ENCODE assay signal across 9 mouse cellular contexts in genomic region chr16:43504556-43504955, GRCm38 (mm10).
A peak's percentile ranks its signal among the peaks of the same experiment; 100 is the strongest.
DNase-seq lines count a peak whose midpoint lies in the region; ATAC-seq and TF ChIP-seq lines count a peak whose summit lies in the region.
"Had no signal": no experiment of that assay in that cellular context is flagged by ENCODE, and none has a peak within 500 bp of the region (broad histone marks: within the 10 kb centered on the region; RNA-seq: fewer than 3 reads in every experiment).

No protein-coding gene starts in this region.

- no peak overlapping the region for H3ac ChIP-seq in myocyte (ENCODE audit: control insufficient read depth, insufficient read length)

- H3K4me1 ChIP-seq in kidney, embryonic 15.5 days: peaks cover 39% of the 10 kb centered on the region
- peaks cover 9% of the 10 kb centered on the region; the same call in 1 of the 2 replicates for H3K4me1 ChIP-seq in kidney, adult 2 months (ENCODE audit: control insufficient read depth, insufficient read depth, low read length)
- H3K4me1 ChIP-seq in forebrain, embryonic 11.5 days (replicated peaks; ENCODE audit: control insufficient read depth, insufficient read depth, low read length): peaks cover 14% of the 10 kb centered on the region; the same call in 1 of the 2 replicates
- peaks cover 39% of the 10 kb centered on the region for H3K4me1 ChIP-seq in hindbrain, embryonic 12.5 days

- H3K36me3 ChIP-seq in kidney, embryonic 15.5 days: no peaks in the 10 kb centered on the region
- no peaks in the 10 kb centered on the region for H3K36me3 ChIP-seq in kidney, adult 2 months (ENCODE audit: control insufficient read depth, insufficient read depth, low read length)
- no peaks in the 10 kb centered on the region for H3K36me3 ChIP-seq in forebrain, embryonic 11.5 days (ENCODE audit: control insufficient read depth, insufficient read depth, low read length)
- H3K36me3 ChIP-seq in hindbrain, embryonic 12.5 days: no peaks in the 10 kb centered on the region
- H3K36me3 ChIP-seq in myocyte (ENCODE audit: control insufficient read depth, insufficient read depth): no peaks in the 10 kb centered on the region

- H3K27me3 ChIP-seq in kidney, embryonic 15.5 days: no peaks in the 10 kb centered on the region
- no peaks in the 10 kb centered on the region for H3K27me3 ChIP-seq in kidney, adult 2 months (replicated peaks; ENCODE audit: control insufficient read depth, insufficient read depth, low read length)
- H3K27me3 ChIP-seq in forebrain, embryonic 11.5 days (ENCODE audit: control insufficient read depth, insufficient read depth, low read length): no peaks in the 10 kb centered on the region
- no peaks in the 10 kb centered on the region for H3K27me3 ChIP-seq in hindbrain, embryonic 12.5 days
- no peaks in the 10 kb centered on the region for H3K27me3 ChIP-seq in myocyte (ENCODE audit: control insufficient read depth, insufficient read depth, insufficient read length)

- H3K4me2 ChIP-seq in kidney, embryonic 15.5 days: peak overlapping the region; percentile 81
- peak overlapping the region; percentile 50 for H3K4me2 ChIP-seq in forebrain, embryonic 11.5 days (ENCODE audit: low read depth, low read length, severe bottlenecking)
- peak overlapping the region; percentile 75 for H3K4me2 ChIP-seq in hindbrain, embryonic 12.5 days (replicated peaks)
- H3K4me2 ChIP-seq in myocyte (ENCODE audit: low read depth): peak overlapping the region; percentile 94

- no peak for TF ChIP-seq CTCF in kidney, adult 2 months (conservative IDR thresholded peaks at IDR 0.05; ENCODE audit: insufficient read depth, insufficient read length, low read depth, low read length)

- no peak for TF ChIP-seq POLR2A in kidney, adult 2 months (IDR thresholded peaks at IDR 0.05; ENCODE audit: low read depth, low read length)
- no peak for TF ChIP-seq POLR2A in myocyte (IDR thresholded peaks at IDR 0.05; ENCODE audit: insufficient read length, low read depth)

- H3K9ac ChIP-seq in kidney, embryonic 15.5 days: no peak overlapping the region
- H3K9ac ChIP-seq in forebrain, embryonic 11.5 days (ENCODE audit: low read length): peak overlapping the region; percentile 92
- peak overlapping the region; percentile 78 for H3K9ac ChIP-seq in hindbrain, embryonic 12.5 days

- no peaks in the 10 kb centered on the region for H3K9me3 ChIP-seq in kidney, embryonic 15.5 days (replicated peaks)
- no peaks in the 10 kb centered on the region for H3K9me3 ChIP-seq in forebrain, embryonic 11.5 days (ENCODE audit: control insufficient read depth, low read length)
- no peaks in the 10 kb centered on the region for H3K9me3 ChIP-seq in hindbrain, embryonic 12.5 days (replicated peaks)

- DNase-seq in kidney, adult 2 months: no peak
- DNase-seq in forebrain, embryonic 11.5 days (ENCODE audit: low spot score): no peak
- no peak for DNase-seq in retina, embryonic 14.5 days (ENCODE audit: low spot score)
- DNase-seq in cerebellum, adult 9-11 months: no peak
- DNase-seq: kidney, adult 18-20 months; thymus, postnatal 4 days had no signal

- WGBS in kidney, embryonic 15.5 days: 60% methylated on average over 1 of the region's 1 CpGs
- 85% methylated on average over 1 of the region's 1 CpGs for WGBS in kidney, adult 2 months
- WGBS in forebrain, embryonic 11.5 days: 19% methylated on average over 1 of the region's 1 CpGs
- 16% methylated on average over 1 of the region's 1 CpGs for WGBS in hindbrain, embryonic 12.5 days

- peaks cover 30% of the 10 kb centered on the region for H3K79me2 ChIP-seq in myocyte (ENCODE audit: control insufficient read depth, insufficient read depth)

- peak overlapping the region; percentile 58; the same call in 1 of the 2 replicates for H3K27ac ChIP-seq in kidney, embryonic 15.5 days
- H3K27ac ChIP-seq in kidney, adult 2 months (ENCODE audit: insufficient read depth, low read depth, low read length): no peak overlapping the region
- peak overlapping the region; percentile 95; the same call in 1 of the 2 replicates for H3K27ac ChIP-seq in forebrain, embryonic 11.5 days (ENCODE audit: low read depth, low read length)
- peak overlapping the region; percentile 98 for H3K27ac ChIP-seq in hindbrain, embryonic 12.5 days

- no peak for ATAC-seq in kidney, embryonic 15.5 days (replicated peaks; ENCODE audit: low FRiP score)
- no peak for ATAC-seq in forebrain, embryonic 11.5 days (replicated peaks; ENCODE audit: low FRiP score)
- ATAC-seq in hindbrain, embryonic 12.5 days (ENCODE audit: low FRiP score): no peak

- peak overlapping the region; percentile 44 for H3K4me3 ChIP-seq in kidney, embryonic 15.5 days (replicated peaks)
- no peak overlapping the region for H3K4me3 ChIP-seq in kidney, adult 2 months (ENCODE audit: insufficient read depth, low read depth, low read length)
- peak overlapping the region; percentile 49 for H3K4me3 ChIP-seq in forebrain, embryonic 11.5 days (ENCODE audit: low read depth, low read length)
- H3K4me3 ChIP-seq in hindbrain, embryonic 12.5 days: peak overlapping the region; percentile 55
- peak overlapping the region; percentile 27 for H3K4me3 ChIP-seq in myocyte

TF ChIP-seq in myocyte, 11 proteins besides CTCF, POLR2A, EP300 and RAD21:
- TF ChIP-seq USF1 (IDR thresholded peaks at IDR 0.05; ENCODE audit: low read depth) (no peak), CEBPB (IDR thresholded peaks at IDR 0.05; ENCODE audit: insufficient read depth, poor library complexity, severe bottlenecking) (no peak), SRF (IDR thresholded peaks at IDR 0.05; ENCODE audit: control insufficient read depth, insufficient read length, low read depth) (no peak), POLR2AphosphoS2 (IDR thresholded peaks at IDR 0.05; ENCODE audit: insufficient read length, low read depth) (no peak), REST (IDR thresholded peaks at IDR 0.05; ENCODE audit: insufficient read depth, insufficient read length) (no peak), TCF3 (IDR thresholded peaks at IDR 0.05; ENCODE audit: insufficient read length, low read depth) (no peak)
